Mouse (Mus musculus) liver, embryonic 14.5 days (tissue): ENCODE measurements around the gene Ndufs4. TPM values are rescaled to one million over a fixed set of nuclear protein-coding genes. Genes with fewer than 3 reads are reported as not detected.

Experiments used
- ATAC-seq: fragments of 200-750 bp; cut with Nextera tagmentation; 2 replicates; pipeline ENCODE4 v1.8.0; 2017; ENCODE audit warnings: moderate number of reproducible peaks, mild to moderate bottlenecking, moderate library complexity; ENCODE audit not compliant: insufficient read depth
- DNase-seq, 3 experiments: peaks; one replicate each; pipeline ENCODE4 v3.0.0-alpha.2; 2012 to 2013; ENCODE audit warnings: low read depth in 3 of 3, low spot score in 3 of 3
- H3K27ac ChIP-seq: fragments of 300-500 bp; sonication (generic); 2 replicates; pipeline ENCODE4 v1.5.1; 2014; ENCODE audit warnings: moderate library complexity, mild to moderate bottlenecking, control low read depth, inconsistent platforms
- H3K27me3 ChIP-seq: fragments of 300-500 bp; sonication (generic); 2 replicates; pipeline ENCODE4 v1.6.1; 2014; ENCODE audit warnings: mild to moderate bottlenecking, low read length, moderate library complexity; ENCODE audit not compliant: control insufficient read depth, insufficient read depth
- H3K36me3 ChIP-seq: fragments of 300-500 bp; sonication (generic); replicated peaks from 2 replicates; pipeline ENCODE4 v1.6.1; 2014; ENCODE audit warnings: low read depth; ENCODE audit not compliant: control insufficient read depth, insufficient read depth
- H3K4me1 ChIP-seq, 2 experiments: fragments of 200-500 bp in 1 of 2; fragments of 300-500 bp in 1 of 2; sonication (generic) in 1 of 2; replicated peaks; 2 replicates each; pipeline ENCODE4 v1.6.1; 2012 to 2014; ENCODE audit warnings: antibody characterized with exemption in 1 of 2, inconsistent platforms in 1 of 2, low read length in 1 of 2; ENCODE audit not compliant: control insufficient read depth in 2 of 2, insufficient read depth in 2 of 2
- H3K4me2 ChIP-seq: fragments of 300-500 bp; sonication (generic); 2 replicates; pipeline ENCODE4 v1.6.1; 2014; ENCODE audit warnings: low read depth, mild to moderate bottlenecking, control low read depth, moderate library complexity
- H3K4me3 ChIP-seq, 2 experiments: fragments of 200-500 bp in 1 of 2; fragments of 300-500 bp in 1 of 2; sonication (generic) in 1 of 2; 2 replicates each; pipeline ENCODE4 v1.5.1; 2012 to 2014; ENCODE audit warnings: low read depth in 2 of 2, low read length in 2 of 2, mild to moderate bottlenecking in 2 of 2, control low read depth in 1 of 2, inconsistent platforms in 1 of 2, moderate library complexity in 1 of 2; ENCODE audit not compliant: insufficient read depth in 1 of 2
- H3K9ac ChIP-seq: fragments of 300-500 bp; sonication (generic); replicated peaks from 2 replicates; pipeline ENCODE4 v1.6.1; 2014; ENCODE audit warnings: mild to moderate bottlenecking, control low read depth, moderate library complexity
- H3K9me3 ChIP-seq: fragments of 300-500 bp; sonication (generic); 2 replicates; pipeline ENCODE4 v1.6.1; 2016; ENCODE audit warnings: low read length, mixed read lengths; ENCODE audit not compliant: control insufficient read depth
- CTCF ChIP-seq: IDR thresholded peaks from 2 replicates; pipeline ENCODE4 v1.5.1; 2016; ENCODE audit warnings: antibody characterized with exemption, low read depth, control low read depth
- EP300 ChIP-seq: IDR thresholded peaks from 2 replicates; pipeline ENCODE4 v1.6.1; 2016; ENCODE audit warnings: antibody characterized with exemption, low read depth
- WGBS: fragments of 180-500 bp; shearing (Covaris S2); extraction: QIAGEN DNeasy Blood & Tissue Kit; methylation state at CpG from one replicate; pipeline ENCODE4 v1.1.7; 2014; ENCODE audit not compliant: insufficient replicate concordance; 5-methylcytosine and 5-hydroxymethylcytosine counted together
- polyA plus RNA-seq, 2 experiments: library from polyadenylated mRNA; depleted of rRNA in 1 of 2; stranded (reverse) in 1 of 2; unstranded in 1 of 2; fragments of >200 nt; fragmentation: Nextera tagmentation in 1 of 2; extraction: Ambion mirVana in 1 of 2; gene quantifications; 2 replicates each; pipeline versions ENCODE4 v1.2.1 to v1.2.3; 2012 to 2014

The Ndufs4 gene
- polyA plus RNA-seq, 2 experiments, result 31.4 to 151 TPM

DNA sequence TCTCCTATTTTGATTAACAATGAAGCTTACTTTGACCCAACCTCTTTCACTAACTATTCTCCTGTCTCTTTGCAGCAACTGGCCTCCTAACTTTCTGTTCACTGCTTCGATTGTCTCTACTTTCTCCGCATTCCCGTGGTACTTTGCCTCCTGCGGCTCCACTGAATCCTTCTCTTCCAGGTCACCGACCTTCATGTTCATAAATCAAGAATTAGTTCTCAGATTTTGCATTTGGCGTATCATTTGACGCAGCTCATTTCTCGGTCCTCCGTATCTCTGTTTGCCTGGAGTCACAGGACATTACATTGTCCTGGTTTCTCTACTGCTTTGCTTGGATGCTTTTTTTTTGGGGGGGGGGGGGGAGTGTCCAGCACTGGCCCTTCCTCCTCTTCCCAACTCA is 9.2 kb upstream of the Ndufs4 start:
- DNase-seq (no peak), ATAC-seq (no peak)
- H3K9me3 ChIP-seq, result no peaks in the 10 kb centered on the region
- H3K36me3 ChIP-seq, result no peaks in the 10 kb centered on the region
- no peak overlapping the region for H3K27ac ChIP-seq
- no peak overlapping the region for H3K4me3 ChIP-seq
- WGBS, result 66% methylated on average over 9 of the region's 9 CpGs
- TF ChIP-seq EP300, result no peak
- no peak for TF ChIP-seq CTCF
- no peak overlapping the region for H3K4me2 ChIP-seq
- H3K9ac ChIP-seq, result no peak overlapping the region
- no peaks in the 10 kb centered on the region for H3K4me1 ChIP-seq
- no peaks in the 10 kb centered on the region for H3K27me3 ChIP-seq

DNA sequence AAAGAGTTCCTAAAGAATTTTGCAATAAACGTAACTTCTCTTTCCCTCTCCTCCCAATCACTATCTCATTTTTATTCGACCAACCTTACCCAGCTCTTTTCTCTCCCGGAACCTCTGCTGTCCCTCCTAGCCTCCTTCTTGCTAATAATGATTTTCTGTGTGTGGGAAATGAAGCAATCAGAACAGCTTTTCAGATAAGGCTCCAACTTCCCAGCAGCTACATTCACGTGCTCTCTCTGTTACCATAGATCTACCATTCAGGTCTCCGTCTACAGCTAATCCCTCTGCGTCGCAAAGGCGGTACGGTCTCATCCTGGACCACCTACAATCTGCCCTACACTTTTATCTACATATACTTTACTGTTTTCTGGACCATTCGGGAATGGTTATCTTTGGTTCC is 8.8 kb upstream of the Ndufs4 start:
- Histone ChIP-seq H3K4me3 (no peak overlapping the region), H3K4me1 (no peaks in the 10 kb centered on the region)
- WGBS, result 57% methylated on average over 10 of the region's 10 CpGs

DNA sequence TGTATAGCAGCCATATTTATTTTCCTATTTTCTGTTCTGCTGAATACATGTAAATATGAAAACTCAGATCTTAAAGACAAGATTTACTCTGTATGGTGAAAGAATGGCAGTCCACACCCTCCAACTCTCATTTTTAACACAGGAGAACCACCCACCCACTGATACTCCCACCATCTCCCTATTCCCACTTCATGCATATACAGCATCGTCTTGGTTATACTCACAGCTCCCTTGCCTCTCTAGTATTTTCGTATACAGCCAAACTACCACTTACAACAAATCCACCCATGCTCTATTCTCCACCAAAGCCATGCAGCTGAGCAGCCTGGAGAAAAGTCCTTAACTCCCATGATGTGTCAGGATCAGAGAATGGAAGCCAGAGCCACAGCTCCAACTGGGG is 6.7 kb upstream of the Ndufs4 start:
- Histone ChIP-seq H3K27me3 (no peaks in the 10 kb centered on the region), H3K4me1 (no peaks in the 10 kb centered on the region), H3K4me2 (no peak overlapping the region), H3K9me3 (no peaks in the 10 kb centered on the region), H3K36me3 (no peaks in the 10 kb centered on the region), H3K4me3 (no peak overlapping the region), H3K9ac (no peak overlapping the region), H3K27ac (no peak overlapping the region)
- DNase-seq, result no peak
- no peak for ATAC-seq
- TF ChIP-seq CTCF (no peak), EP300 (no peak)
- WGBS, result 74% methylated on average over 2 of the region's 2 CpGs

More for the DNA sequence above, 8.8 kb upstream of the Ndufs4 start:
- ATAC-seq (no peak), DNase-seq (no peak)
- TF ChIP-seq CTCF (no peak), EP300 (no peak)
- H3K27me3 ChIP-seq, result no peaks in the 10 kb centered on the region
- H3K36me3 ChIP-seq, result no peaks in the 10 kb centered on the region
- H3K9me3 ChIP-seq, result no peaks in the 10 kb centered on the region
- H3K4me2 ChIP-seq, result no peak overlapping the region
- H3K27ac ChIP-seq, result no peak overlapping the region
- H3K9ac ChIP-seq, result no peak overlapping the region

DNA sequence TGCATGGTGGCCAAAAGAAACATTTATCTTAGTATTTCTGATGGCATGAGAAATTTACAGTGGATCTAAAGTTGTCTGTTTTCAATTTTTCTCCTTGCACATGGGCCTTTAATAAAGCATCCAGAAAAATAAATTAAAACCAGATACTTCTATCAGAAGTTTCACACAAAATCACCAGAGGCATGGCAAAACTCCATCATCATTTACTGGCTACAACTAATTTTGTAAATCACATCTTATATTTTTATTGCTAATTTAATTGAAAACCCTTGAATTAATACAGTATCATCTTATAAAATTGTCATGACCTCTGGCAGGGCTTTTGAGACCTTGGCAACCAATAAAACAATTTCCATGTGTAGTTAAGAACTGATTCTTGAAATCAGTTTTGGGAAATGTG is 4.4 kb upstream of the Ndufs4 start:
- Histone ChIP-seq H3K27ac (no peak overlapping the region), H3K4me2 (no peak overlapping the region), H3K4me3 (no peak overlapping the region), H3K9ac (no peak overlapping the region), H3K4me1 (0 out of 4 replicates have a peak, but pooled peaks cover 0 to 2% of the 10 kb centered on the region in 2 experiments), H3K27me3 (no peaks in the 10 kb centered on the region), H3K9me3 (no peaks in the 10 kb centered on the region), H3K36me3 (no peaks in the 10 kb centered on the region)
- ATAC-seq (no peak), DNase-seq (no peak)
- TF ChIP-seq CTCF (no peak), EP300 (no peak)

DNA sequence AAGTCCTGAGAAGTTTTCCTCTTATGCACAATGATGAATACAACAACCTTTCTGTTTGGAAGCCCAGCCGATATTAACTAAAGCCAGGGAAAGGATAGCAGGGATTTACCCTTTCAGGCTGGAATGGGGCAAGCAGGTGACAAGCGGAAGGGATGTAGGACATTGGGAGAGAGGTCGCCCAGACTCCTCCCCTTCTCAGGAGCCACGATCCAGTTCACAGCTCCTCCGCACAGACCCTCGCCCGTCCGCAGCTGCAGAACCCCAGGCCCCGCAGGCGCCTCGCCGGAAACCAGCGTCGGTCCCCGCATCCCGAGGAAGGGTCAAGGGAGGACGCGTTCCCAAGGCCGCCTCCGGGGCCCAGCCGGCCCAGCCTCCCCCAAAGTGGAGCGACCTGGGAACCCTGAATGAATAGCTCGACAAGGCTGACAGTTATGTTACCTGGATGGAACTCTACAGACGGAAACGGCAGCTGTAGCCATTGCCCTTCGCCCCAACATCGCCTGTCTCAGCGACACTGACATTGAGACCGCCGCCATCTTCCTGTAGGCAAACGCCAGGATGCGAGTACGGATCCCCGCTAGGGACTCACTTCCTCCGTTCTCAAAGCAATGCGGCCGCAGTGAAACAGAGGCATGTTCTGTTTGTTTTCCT is 412 bp downstream of the Ndufs4 start:
- peak overlapping the region; percentile 86 for H3K4me3 ChIP-seq
- TF ChIP-seq CTCF (no peak), EP300 (no peak)
- peak overlapping the region; percentile 66 for H3K9ac ChIP-seq
- no peaks in the 10 kb centered on the region for H3K9me3 ChIP-seq
- H3K4me1 ChIP-seq, result peaks cover 0 to 6% of the 10 kb centered on the region in 2 experiments; a peak in 3 of 4 replicates
- H3K27me3 ChIP-seq, result no peaks in the 10 kb centered on the region
- no peaks in the 10 kb centered on the region for H3K36me3 ChIP-seq
- H3K27ac ChIP-seq, result no peak overlapping the region; the same call in 1 of the 2 replicates
- DNase-seq, result peak; percentile 79 to 82 (median 79)
- under 1% methylated on average over 37 of the region's 37 CpGs for WGBS
- peak overlapping the region; percentile 83 for H3K4me2 ChIP-seq
- ATAC-seq, result peak; percentile 88
